Comparison of ENCODE assay signal across 8 mouse cellular contexts in genomic region chr4:135317966-135318365, GRCm38 (mm10). TPM values are rescaled to one million over a fixed set of nuclear protein-coding genes. Genes with fewer than 3 reads are reported as not detected.
DNase-seq lines count a peak whose midpoint lies in the region; ATAC-seq and TF ChIP-seq lines count a peak whose summit lies in the region.

No protein-coding gene starts in this region.

- peaks cover 83% of the 10 kb centered on the region for H3K36me3 ChIP-seq in G1E (replicated peaks)
- peaks cover 76% of the 10 kb centered on the region for H3K36me3 ChIP-seq in lung, embryonic 14.5 days (ENCODE audit: insufficient read depth)

- peaks cover 36% of the 10 kb centered on the region for H3K4me1 ChIP-seq in G1E (ENCODE audit: insufficient read depth, low read depth, low read length)
- H3K4me1 ChIP-seq in lung, embryonic 14.5 days (ENCODE audit: insufficient read depth): no peaks in the 10 kb centered on the region; the same call in 1 of the 2 replicates
- peaks cover 9% of the 10 kb centered on the region for H3K4me1 ChIP-seq in olfactory bulb, adult 2 months (ENCODE audit: control insufficient read depth, insufficient read depth, low read length)

- peaks cover 6% of the 10 kb centered on the region for H3K9me3 ChIP-seq in G1E (replicated peaks)
- no peaks in the 10 kb centered on the region for H3K9me3 ChIP-seq in lung, embryonic 14.5 days (ENCODE audit: low read depth, low read length)

- H3K9ac ChIP-seq in lung, embryonic 14.5 days: no peak overlapping the region

- intact Hi-C loops in heart, postnatal 25 days (cut with DNase I): loop anchor here (1.0 to 5.0 kb wide), 3 partner anchors 99 to 371 kb away; no protein-coding TSS in a partner anchor

- no peak overlapping the region for H3K4me2 ChIP-seq in lung, embryonic 14.5 days

- DNase-seq in G1E (ENCODE audit: low spot score): peak; percentile 34
- DNase-seq in brain, embryonic 18.5 days (ENCODE audit: low read depth, low spot score): peak; percentile 50
- peak; percentile 43 for DNase-seq in heart, postnatal 25 days (ENCODE audit: low spot score)
- peak; percentile 57 for DNase-seq in large intestine, adult 2 months (ENCODE audit: low read depth, low spot score)
- DNase-seq in lung, embryonic 14.5 days: peak; percentile 95
- peak; percentile 76 for DNase-seq in thymus, postnatal 4 days

- 4% methylated on average over 2 of the region's 2 CpGs for WGBS in large intestine, adult 2 months
- WGBS in lung, embryonic 14.5 days: 13% methylated on average over 2 of the region's 2 CpGs
- 4% methylated on average over 2 of the region's 2 CpGs for WGBS in olfactory bulb, adult 2 months

- no peak for TF ChIP-seq POLR2A in olfactory bulb, adult 2 months (IDR thresholded peaks at IDR 0.05; ENCODE audit: insufficient read depth, low read depth, low read length)

- no peaks in the 10 kb centered on the region for H3K27me3 ChIP-seq in G1E (ENCODE audit: insufficient read depth, low read length)
- H3K27me3 ChIP-seq in lung, embryonic 14.5 days (ENCODE audit: insufficient read depth, low read length): no peaks in the 10 kb centered on the region

- no peak for ATAC-seq in G1E (ENCODE audit: extremely low read depth, insufficient number of reproducible peaks, low FRiP score, poor library complexity, severe bottlenecking)
- ATAC-seq in erythroid progenitor cell, adult 5-6 weeks (replicated peaks; ENCODE audit: low FRiP score, poor library complexity, severe bottlenecking): peak; percentile 60
- peak; percentile 66 for ATAC-seq in lung, embryonic 14.5 days (ENCODE audit: insufficient read depth)

- no peak overlapping the region for H3K4me3 ChIP-seq in G1E (ENCODE audit: low read depth, low read length)
- H3K4me3 ChIP-seq in lung, embryonic 14.5 days (ENCODE audit: low read depth, low read length): no peak overlapping the region
- no peak overlapping the region for H3K4me3 ChIP-seq in olfactory bulb, adult 2 months (ENCODE audit: insufficient read depth, low read depth, low read length)

- H3K27ac ChIP-seq in lung, embryonic 14.5 days (ENCODE audit: low read depth): no peak overlapping the region
- no peak overlapping the region for H3K27ac ChIP-seq in olfactory bulb, adult 2 months (ENCODE audit: insufficient read depth, low read depth, low read length)

- TF ChIP-seq CTCF in G1E (IDR thresholded peaks at IDR 0.05; ENCODE audit: low read depth, low read length): peak; percentile 68; the same call in 1 of the 2 replicates
- TF ChIP-seq CTCF in lung, embryonic 14.5 days (IDR thresholded peaks at IDR 0.05; ENCODE audit: low read depth): peak; percentile 98
- TF ChIP-seq CTCF in olfactory bulb, adult 2 months (IDR thresholded peaks at IDR 0.05; ENCODE audit: insufficient read depth, low read depth, low read length): peak; percentile 57

RNA-seq across cellular contexts. Expression of gene Srrm1, which starts 35.2 kb away (rescaled TPM):
- total RNA-seq in G1E (2014; fragmentation: Nextera tagmentation): 565 and 602 TPM in 2 replicates
- 76.2 and 98.8 TPM in 2 replicates for total RNA-seq in G1E (2017)
- 612 and 700 TPM in 2 replicates for polyA plus RNA-seq in G1E (2012)
- total RNA-seq in erythroid progenitor cell, adult 5-6 weeks (2015; ENCODE audit: low replicate concordance): 418 and 448 TPM in 2 replicates
- 382 and 462 TPM in 2 replicates for total RNA-seq in erythroid progenitor cell, adult 5-6 weeks (2017; ENCODE audit: low replicate concordance)
- 10 to 100 TPM; 58.8 to 62.3 TPM for total RNA-seq in heart, postnatal 25 days (2021)
- 19.5 and 28.0 TPM in 2 replicates for polyA plus RNA-seq in large intestine, adult 2 months (2012; rRNA removed)
- 201 and 224 TPM in 2 replicates for polyA plus RNA-seq in lung, embryonic 14.5 days (2014; fragmentation: Nextera tagmentation; extraction: Ambion mirVana)
- 281 and 545 TPM in 2 replicates for polyA plus RNA-seq in olfactory bulb, adult 2 months (2012; ENCODE audit: insufficient read depth, insufficient read length, low replicate concordance, missing spikeins)

RNA-seq across cellular contexts. Expression of gene Clic4, which starts 45.4 kb away (rescaled TPM):
- 172 and 176 TPM in 2 replicates for total RNA-seq in G1E (2014; fragmentation: Nextera tagmentation)
- 115 and 125 TPM in 2 replicates for total RNA-seq in G1E (2017)
- polyA plus RNA-seq in G1E (2012): 37.3 and 38.1 TPM in 2 replicates
- 121 and 125 TPM in 2 replicates for total RNA-seq in erythroid progenitor cell, adult 5-6 weeks (2015; ENCODE audit: low replicate concordance)
- 139 and 144 TPM in 2 replicates for total RNA-seq in erythroid progenitor cell, adult 5-6 weeks (2017; ENCODE audit: low replicate concordance)
- total RNA-seq in heart, postnatal 25 days (2021): 100 to 1,000 TPM; 249 to 269 TPM
- polyA plus RNA-seq in large intestine, adult 2 months (2012; rRNA removed): 25.3 and 33.8 TPM in 2 replicates
- polyA plus RNA-seq in lung, embryonic 14.5 days (2014; fragmentation: Nextera tagmentation; extraction: Ambion mirVana): 128 and 133 TPM in 2 replicates
- not detected in 2 replicates for polyA plus RNA-seq in olfactory bulb, adult 2 months (2012; ENCODE audit: insufficient read depth, insufficient read length, low replicate concordance, missing spikeins)

Comparison
In these comparisons a context has a peak if more than half of its experiments do, and no peak if none do; other contexts are left out.
1. DNase-seq: peak in every context shown above with its lines; median percentile 95 in lung, embryonic 14.5 days; 76 in thymus, postnatal 4 days; 57 in large intestine, adult 2 months; 50 in brain, embryonic 18.5 days; 43 in heart, postnatal 25 days; 34 in G1E.